Mouse (Mus musculus) bone marrow macrophage, adult 2 months (primary cell): ENCODE measurements around the gene Cish.

Experiments
- CTCF ChIP-seq: IDR thresholded peaks from 2 replicates; pipeline ENCODE4 v1.5.1; 2012; ENCODE audit warnings: low read depth, mild to moderate bottlenecking, low read length, moderate library complexity
- POLR2A ChIP-seq: IDR thresholded peaks from 2 replicates; pipeline ENCODE4 v1.6.1; 2012; ENCODE audit warnings: mild to moderate bottlenecking, low read depth, low read length, borderline replicate concordance

DNA sequence AAGGTAGTCTGAATTCAATTTTAAA, at the start of gene Cish:
- TF ChIP-seq CTCF: no peak
- TF ChIP-seq POLR2A: no peak
